Mouse (Mus musculus) CH12.LX (cell line): ENCODE measurements around the gene Rrad. TPM values are rescaled to one million over a fixed set of nuclear protein-coding genes. Genes with fewer than 3 reads are reported as not detected.

Source experiments
- DNase-seq: peaks from one replicate; pipeline ENCODE4 v3.0.0-alpha.2; 2013; ENCODE audit errors: extremely low read depth
- H3K27ac ChIP-seq: 2 replicates; pipeline ENCODE4 v1.5.1; 2012; ENCODE audit warnings: low read depth, mild to moderate bottlenecking, control low read depth, moderate library complexity; ENCODE audit not compliant: insufficient read depth
- H3K27me3 ChIP-seq: replicated peaks from 2 replicates; pipeline ENCODE3; 2012; ENCODE audit warnings: inconsistent platforms
- H3K36me3 ChIP-seq, 2 experiments: replicated peaks in 1 of 2; 2 replicates each; pipeline versions ENCODE3 to v1.6.1; 2012; ENCODE audit warnings: inconsistent platforms in 1 of 2, low read length in 1 of 2, mild to moderate bottlenecking in 1 of 2, mixed read lengths in 1 of 2, moderate library complexity in 1 of 2; ENCODE audit not compliant: control insufficient read depth in 1 of 2, insufficient read depth in 1 of 2
- H3K4me1 ChIP-seq, 2 experiments: 2 replicates each; pipeline ENCODE4 v1.6.1; 2012; ENCODE audit warnings: inconsistent platforms in 1 of 2, moderate library complexity in 1 of 2; ENCODE audit not compliant: insufficient read depth in 2 of 2, control insufficient read depth in 1 of 2
- H3K4me2 ChIP-seq: 2 replicates; pipeline ENCODE4 v1.6.1; 2012; ENCODE audit warnings: low read depth, mild to moderate bottlenecking, control low read depth; ENCODE audit not compliant: poor library complexity, insufficient read depth, severe bottlenecking
- H3K4me3 ChIP-seq, 3 experiments: fragments of 150-350 bp in 1 of 3; sonication (generic) in 1 of 3; replicated peaks in 1 of 3; 2 replicates each; pipeline versions ENCODE3 to v1.5.1; 2011 to 2012; ENCODE audit warnings: low read depth in 2 of 3, low read length in 2 of 3, mild to moderate bottlenecking in 2 of 3, moderate library complexity in 2 of 3, control low read depth in 1 of 3, improper control_type of control experiment in 1 of 3, inconsistent platforms in 1 of 3, mixed read lengths in 1 of 3; ENCODE audit not compliant: poor library complexity in 1 of 3
- H3K79me2 ChIP-seq: replicated peaks from 2 replicates; pipeline ENCODE4 v1.6.1; 2012; ENCODE audit warnings: mild to moderate bottlenecking, moderate library complexity; ENCODE audit not compliant: control insufficient read depth, poor library complexity, insufficient read depth, severe bottlenecking; ENCODE audit errors: extremely low read depth
- H3K9ac ChIP-seq: 2 replicates; pipeline ENCODE4 v1.6.1; 2012; ENCODE audit warnings: low read depth, mild to moderate bottlenecking, control low read depth, moderate library complexity; ENCODE audit not compliant: insufficient read depth
- H3K9me3 ChIP-seq: replicated peaks from 2 replicates; pipeline ENCODE3; 2012; ENCODE audit warnings: low read length, inconsistent platforms, mixed read lengths
- BHLHE40 ChIP-seq: IDR thresholded peaks from 2 replicates; pipeline ENCODE4 v1.6.1; 2011; ENCODE audit warnings: mild to moderate bottlenecking, low read depth, low read length, improper control_type of control experiment
- CHD1 ChIP-seq: IDR thresholded peaks from 2 replicates; pipeline ENCODE4 v1.6.1; 2012; ENCODE audit warnings: low read depth, low read length, improper control_type of control experiment, inconsistent platforms
- CHD2 ChIP-seq: IDR thresholded peaks from 2 replicates; pipeline ENCODE4 v1.6.1; 2011; ENCODE audit warnings: low read length, improper control_type of control experiment
- CTCF ChIP-seq, 2 experiments: IDR thresholded peaks in 1 of 2; conservative IDR thresholded peaks in 1 of 2; 2 replicates each; pipeline ENCODE4 v1.5.1; 2011 to 2012; ENCODE audit warnings: low read depth in 2 of 2, low read length in 2 of 2, improper control_type of control experiment in 1 of 2, inconsistent platforms in 1 of 2, mild to moderate bottlenecking in 1 of 2, moderate library complexity in 1 of 2
- ETS1 ChIP-seq: conservative IDR thresholded peaks from 2 replicates; pipeline ENCODE4 v1.6.1; 2012; ENCODE audit warnings: low read depth, mild to moderate bottlenecking, inconsistent platforms, low read length, improper control_type of control experiment, moderate library complexity
- MAFK ChIP-seq: IDR thresholded peaks from 2 replicates; pipeline ENCODE4 v1.6.1; 2011; ENCODE audit warnings: low read length, improper control_type of control experiment; ENCODE audit not compliant: insufficient replicate concordance
- MEF2A ChIP-seq: IDR thresholded peaks from 2 replicates; pipeline ENCODE4 v1.6.1; 2014; ENCODE audit warnings: low read depth, mild to moderate bottlenecking, inconsistent platforms, low read length, improper control_type of control experiment, borderline replicate concordance
- NELFE ChIP-seq: IDR thresholded peaks from 2 replicates; pipeline ENCODE4 v1.6.1; 2011; ENCODE audit warnings: low read depth, low read length, improper control_type of control experiment
- PAX5 ChIP-seq: IDR thresholded peaks from 2 replicates; pipeline ENCODE4 v1.6.1; 2012; ENCODE audit warnings: low read length, inconsistent platforms, mixed read lengths
- POLR2A ChIP-seq: IDR thresholded peaks from 2 replicates; pipeline ENCODE4 v1.6.1; 2011; ENCODE audit warnings: low read depth, mild to moderate bottlenecking, improper control_type of control experiment, low read length
- RCOR1 ChIP-seq: conservative IDR thresholded peaks from 2 replicates; pipeline ENCODE4 v1.6.1; 2012; ENCODE audit warnings: low read depth, mild to moderate bottlenecking, inconsistent platforms, low read length, improper control_type of control experiment
- TBP ChIP-seq: conservative IDR thresholded peaks from 2 replicates; pipeline ENCODE4 v1.6.1; 2011; ENCODE audit warnings: low read depth, low read length, improper control_type of control experiment
- USF2 ChIP-seq: conservative IDR thresholded peaks from 2 replicates; pipeline ENCODE4 v1.6.1; 2011; ENCODE audit warnings: low read depth, low read length, improper control_type of control experiment
- ZMIZ1 ChIP-seq: IDR thresholded peaks from 2 replicates; pipeline ENCODE4 v1.6.1; 2012; ENCODE audit warnings: low read depth, mild to moderate bottlenecking, inconsistent platforms, low read length, improper control_type of control experiment
- dilution Hi-C: fragments of 300-500 bp; cut with MboI; formaldehyde crosslinking; loops from 2 replicates; pipeline ENCODE4 v1.14.3; 2020; ENCODE audit warnings: low sequenced_read_pairs; ENCODE audit not compliant: extremely low pct_unique_long_range_greater_than_20kb, extremely low pct_ligation_motif_present
- in situ Hi-C: fragments of 300-500 bp; cut with MboI; formaldehyde crosslinking; loops from 3 replicates; pipeline ENCODE4 v1.14.3; 2019; ENCODE audit warnings: low sequenced_read_pairs, low pct_ligation_motif_present, low pct_unique_long_range_greater_than_20kb, mixed read lengths
- polyA plus RNA-seq: library from polyadenylated mRNA; unstranded; fragments of >175 nt; gene quantifications from 2 replicates; pipeline ENCODE4 v1.2.1, GENCODE M21; 2012; ENCODE audit warnings: low read depth; ENCODE audit not compliant: insufficient read length
- total RNA-seq, 2 experiments: library from RNA; depleted of rRNA; stranded (reverse); fragments of 300-350 nt in 1 of 2; fragments of >200 nt in 1 of 2; gene quantifications; 2 replicates each; pipeline ENCODE4 v1.2.3; 2012 to 2014

Gene Rrad
- total and polyA plus RNA-seq, 3 experiments = 30.9 to 32.3 (median 31.7) TPM

DNA sequence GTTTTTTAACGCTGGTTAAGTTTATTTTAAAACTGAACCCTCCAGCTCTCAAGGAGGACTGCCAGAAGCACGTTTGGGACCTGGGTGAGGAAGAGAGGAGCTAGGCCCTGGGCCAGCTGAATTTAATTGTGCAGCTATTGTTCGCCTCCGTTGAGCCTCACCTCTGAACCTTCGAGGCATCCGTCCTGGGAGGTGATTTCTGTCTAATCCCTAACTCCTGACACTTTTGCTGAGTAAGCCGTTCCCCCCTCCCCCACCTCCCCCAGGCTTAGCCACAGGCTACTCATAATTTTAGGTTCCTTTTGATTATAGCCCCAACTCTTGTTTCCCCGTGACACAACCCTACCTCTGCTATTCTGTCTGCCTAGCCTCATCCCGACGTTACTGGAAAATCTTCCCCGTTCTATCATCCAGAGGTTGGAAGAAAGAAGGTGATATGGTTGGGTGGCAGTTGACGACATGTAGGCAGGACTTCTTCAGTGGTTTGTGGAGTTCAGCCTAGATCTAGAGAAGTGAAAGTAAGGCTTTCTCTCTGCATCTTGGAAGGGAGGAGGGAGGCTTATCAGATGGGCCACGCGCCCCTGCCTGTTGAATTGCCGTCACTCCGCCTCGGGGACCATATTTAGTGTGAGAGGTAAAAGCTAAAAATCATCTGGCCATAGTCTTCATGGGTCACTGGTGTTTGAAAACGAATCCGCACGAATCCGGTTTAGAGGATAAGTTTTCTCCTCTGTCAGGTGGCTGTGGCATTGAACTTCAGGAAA lies 35.2 kb downstream of the Rrad start:
- TF ChIP-seq USF2 (no peak), MAFK (peak; percentile 29; the same call in 1 of the 2 replicates)
- Histone ChIP-seq H3K4me3 (no peak overlapping the region), H3K9me3 (no peaks in the 10 kb centered on the region), H3K9ac (no peak overlapping the region), H3K4me1 (peaks cover 3 to 27% of the 10 kb centered on the region in 2 experiments; a peak in 2 of 4 replicates), H3K79me2 (peaks cover 7% of the 10 kb centered on the region; the same call in 1 of the 2 replicates), H3K27me3 (no peaks in the 10 kb centered on the region), H3K36me3 (peaks cover 23 to 54% of the 10 kb centered on the region in 2 experiments), H3K4me2 (no peak overlapping the region), H3K27ac (no peak overlapping the region)
- in situ Hi-C loops (no loop called here), dilution Hi-C loops (no loop called here)
- no peak for DNase-seq

DNA sequence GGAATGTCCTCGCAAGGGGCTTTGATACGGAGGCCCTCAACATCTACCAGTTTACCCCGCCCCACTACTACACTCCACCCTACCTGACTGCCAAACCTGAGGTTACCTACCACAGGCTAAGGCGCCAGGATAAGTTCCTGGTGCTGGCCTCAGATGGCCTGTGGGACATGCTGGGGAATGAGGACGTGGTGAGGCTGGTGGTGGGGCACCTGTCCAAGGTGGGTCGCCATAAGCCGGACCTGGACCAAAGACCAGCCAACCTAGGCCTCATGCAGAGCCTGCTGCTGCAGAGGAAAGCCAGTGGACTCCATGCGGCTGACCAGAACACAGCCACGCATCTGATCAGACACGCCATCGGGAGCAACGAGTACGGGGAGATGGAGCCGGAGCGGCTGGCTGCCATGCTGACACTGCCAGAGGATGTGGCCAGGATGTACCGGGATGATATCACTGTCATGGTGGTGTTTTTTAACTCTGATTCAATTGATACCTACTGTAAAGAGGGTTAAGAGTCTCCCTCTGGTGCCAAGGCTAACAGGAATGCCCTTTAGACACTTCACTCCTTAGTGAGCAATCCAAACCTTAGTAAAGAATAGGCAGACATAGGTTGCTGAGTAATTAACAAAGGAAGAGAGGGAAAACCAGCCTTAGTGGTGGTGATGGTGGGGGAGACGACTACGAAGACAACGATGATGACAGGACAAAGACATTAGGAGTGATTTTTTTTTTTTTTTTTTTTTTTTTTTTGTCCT lies 36.3 kb downstream of the Rrad start:
- in situ Hi-C loops (no loop called here), dilution Hi-C loops (no loop called here)
- DNase-seq = no peak
- no peak overlapping the region for H3K4me3 ChIP-seq
- H3K27me3 ChIP-seq = no peaks in the 10 kb centered on the region
- H3K9ac ChIP-seq = no peak overlapping the region
- peaks cover 7% of the 10 kb centered on the region; the same call in 1 of the 2 replicates for H3K79me2 ChIP-seq
- H3K36me3 ChIP-seq = peaks cover 23 to 54% of the 10 kb centered on the region in 2 experiments
- H3K9me3 ChIP-seq = no peaks in the 10 kb centered on the region
- no peak for TF ChIP-seq ETS1
- no peak for TF ChIP-seq TBP
- TF ChIP-seq POLR2A = no peak
- H3K27ac ChIP-seq = no peak overlapping the region
- no peak overlapping the region for H3K4me2 ChIP-seq
- H3K4me1 ChIP-seq = peaks cover 3 to 33% of the 10 kb centered on the region in 2 experiments; a peak in 2 of 4 replicates

- Histone ChIP-seq H3K36me3 (peaks cover 23 to 48% of the 10 kb centered on the region in 2 experiments), H3K4me1 (peaks cover 3 to 33% of the 10 kb centered on the region in 2 experiments; a peak in 2 of 4 replicates), H3K9ac (no peak overlapping the region), H3K9me3 (no peaks in the 10 kb centered on the region), H3K79me2 (peaks cover 7% of the 10 kb centered on the region; the same call in 1 of the 2 replicates), H3K27me3 (no peaks in the 10 kb centered on the region), H3K4me2 (no peak overlapping the region), H3K27ac (no peak overlapping the region), H3K4me3 (no peak overlapping the region)
- in situ Hi-C loops = no loop called here
- no peak for DNase-seq
- no peak for TF ChIP-seq NELFE
- TF ChIP-seq MEF2A = no peak
- TF ChIP-seq CTCF (conservative IDR thresholded peaks at IDR 0.05 in 1 of 2, IDR thresholded peaks at IDR 0.05 in 1 of 2; ENCODE audit: low read depth in 2 of 2, low read length in 2 of 2) = no peak
- no peak for TF ChIP-seq CHD1
- no peak for TF ChIP-seq CHD2
- TF ChIP-seq BHLHE40 = no peak
- no peak for TF ChIP-seq ZMIZ1
- no peak for TF ChIP-seq PAX5
- no peak for TF ChIP-seq RCOR1
- dilution Hi-C loops = no loop called here
Observed at GRCm38 (mm10) chr8:104593536-104594325, 37.4 kb downstream of the Rrad start.
